Mouse (Mus musculus) ES-E14 (cell line): ENCODE measurements around the gene Spink2. TPM values are rescaled to one million over a fixed set of nuclear protein-coding genes. Genes with fewer than 3 reads are reported as not detected.
A peak's percentile ranks its signal among the peaks of the same experiment; 100 is the strongest.

ENCODE experiments used
- DNase-seq: peaks from one replicate; pipeline ENCODE4 v3.0.0-alpha.2; 2013; ENCODE audit warnings: low read depth, low spot score
- H3K27ac ChIP-seq: 2 replicates; pipeline ENCODE4 v1.5.1; 2012; ENCODE audit warnings: low read depth, mild to moderate bottlenecking, low read length, moderate library complexity, mixed read lengths; ENCODE audit not compliant: poor library complexity, insufficient read depth, severe bottlenecking
- H3K36me3 ChIP-seq: 2 replicates; pipeline ENCODE4 v1.6.1; 2012; ENCODE audit warnings: mild to moderate bottlenecking, low read length, moderate library complexity, mixed read lengths; ENCODE audit not compliant: control insufficient read depth, poor library complexity, insufficient read depth, severe bottlenecking
- H3K4me1 ChIP-seq, 2 experiments: fragments of 150-350 bp in 1 of 2; sonication (generic) in 1 of 2; 2 replicates each; pipeline ENCODE4 v1.6.1; 2012; ENCODE audit warnings: low read length in 2 of 2, mild to moderate bottlenecking in 1 of 2, mixed read lengths in 1 of 2; ENCODE audit not compliant: control insufficient read depth in 2 of 2, insufficient read depth in 2 of 2, poor library complexity in 1 of 2
- H3K4me3 ChIP-seq, 2 experiments: fragments of 150-350 bp in 1 of 2; sonication (generic) in 1 of 2; 2 replicates each; pipeline ENCODE4 v1.5.1; 2012; ENCODE audit warnings: low read length in 2 of 2, low read depth in 1 of 2, mild to moderate bottlenecking in 1 of 2, mixed read lengths in 1 of 2; ENCODE audit not compliant: insufficient read depth in 1 of 2, poor library complexity in 1 of 2, severe bottlenecking in 1 of 2
- H3K9ac ChIP-seq: 2 replicates; pipeline ENCODE4 v1.6.1; 2012; ENCODE audit warnings: low read depth, mild to moderate bottlenecking, low read length, mixed read lengths; ENCODE audit not compliant: poor library complexity, insufficient read depth, severe bottlenecking
- H3K9me3 ChIP-seq: fragments of 150-350 bp; sonication (generic); 2 replicates; pipeline ENCODE4 v1.6.1; 2012; ENCODE audit warnings: low read depth, mild to moderate bottlenecking, low read length; ENCODE audit not compliant: control insufficient read depth, insufficient read depth
- CHD2 ChIP-seq: IDR thresholded peaks from 2 replicates; pipeline ENCODE4 v1.6.1; 2014; ENCODE audit warnings: mild to moderate bottlenecking, low read depth, low read length, inconsistent platforms
- HCFC1 ChIP-seq: IDR thresholded peaks from 2 replicates; pipeline ENCODE4 v1.6.1; 2012; ENCODE audit warnings: low read length, inconsistent platforms, borderline replicate concordance; ENCODE audit not compliant: insufficient read depth
- MAFK ChIP-seq: IDR thresholded peaks from 2 replicates; pipeline ENCODE4 v1.6.1; 2014; ENCODE audit warnings: mild to moderate bottlenecking, low read depth, low read length, inconsistent platforms; ENCODE audit not compliant: insufficient read depth
- ZC3H11A ChIP-seq: IDR thresholded peaks from 2 replicates; pipeline ENCODE4 v1.6.1; 2012; ENCODE audit warnings: low read depth, mild to moderate bottlenecking, inconsistent platforms, low read length, borderline replicate concordance
- ZNF384 ChIP-seq: IDR thresholded peaks from 2 replicates; pipeline ENCODE4 v1.6.1; 2012; ENCODE audit warnings: low read depth, low read length, inconsistent platforms
- in situ Hi-C, 2 experiments: fragments of 600-800 bp; cut with MboI; formaldehyde crosslinking; loops; one replicate each; pipeline ENCODE4 v1.15.1; 2025; ENCODE audit warnings: low sequenced_read_pairs in 2 of 2, inconsistent platforms in 1 of 2; ENCODE audit not compliant: unreplicated experiment in 2 of 2
- total RNA-seq: library from RNA; depleted of rRNA; stranded (reverse); fragments of 300-350 nt; gene quantifications from 2 replicates; pipeline ENCODE4 v1.2.3, GENCODE M21; 2012

Gene Spink2
- total RNA-seq, 1 experiment: 0.98 TPM

DNA sequence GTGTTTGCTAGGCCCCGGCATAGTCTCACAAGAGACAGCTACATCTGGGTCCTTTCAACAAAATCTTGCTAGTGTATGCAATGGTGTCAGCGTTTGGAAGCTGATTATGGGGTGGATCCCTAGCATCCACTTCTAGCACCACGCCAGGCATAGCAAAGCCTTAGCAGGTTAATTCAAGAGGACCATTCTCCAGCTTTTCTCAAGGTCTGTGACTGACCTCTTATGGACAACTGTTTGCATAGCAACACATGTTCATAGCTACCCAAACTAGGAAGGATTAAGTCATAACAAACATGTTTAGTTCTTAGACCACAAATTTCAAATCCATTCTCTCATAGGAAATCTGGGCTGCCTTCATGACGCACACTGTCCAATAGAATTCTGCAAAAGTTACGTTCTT lies 40.7 kb downstream of the Spink2 start:
- H3K9ac ChIP-seq: no peak overlapping the region
- H3K9me3 ChIP-seq: no peaks in the 10 kb centered on the region
- in situ Hi-C loops: no loop called here
- no peak overlapping the region for H3K27ac ChIP-seq
- no peak overlapping the region for H3K4me3 ChIP-seq
- DNase-seq: no peak
- H3K36me3 ChIP-seq: no peaks in the 10 kb centered on the region
- TF ChIP-seq MAFK (no peak), ZNF384 (no peak), ZC3H11A (no peak), HCFC1 (no peak), CHD2 (no peak)
- peaks cover 0 to 4% of the 10 kb centered on the region in 2 experiments; a peak in 2 of 4 replicates for H3K4me1 ChIP-seq

DNA sequence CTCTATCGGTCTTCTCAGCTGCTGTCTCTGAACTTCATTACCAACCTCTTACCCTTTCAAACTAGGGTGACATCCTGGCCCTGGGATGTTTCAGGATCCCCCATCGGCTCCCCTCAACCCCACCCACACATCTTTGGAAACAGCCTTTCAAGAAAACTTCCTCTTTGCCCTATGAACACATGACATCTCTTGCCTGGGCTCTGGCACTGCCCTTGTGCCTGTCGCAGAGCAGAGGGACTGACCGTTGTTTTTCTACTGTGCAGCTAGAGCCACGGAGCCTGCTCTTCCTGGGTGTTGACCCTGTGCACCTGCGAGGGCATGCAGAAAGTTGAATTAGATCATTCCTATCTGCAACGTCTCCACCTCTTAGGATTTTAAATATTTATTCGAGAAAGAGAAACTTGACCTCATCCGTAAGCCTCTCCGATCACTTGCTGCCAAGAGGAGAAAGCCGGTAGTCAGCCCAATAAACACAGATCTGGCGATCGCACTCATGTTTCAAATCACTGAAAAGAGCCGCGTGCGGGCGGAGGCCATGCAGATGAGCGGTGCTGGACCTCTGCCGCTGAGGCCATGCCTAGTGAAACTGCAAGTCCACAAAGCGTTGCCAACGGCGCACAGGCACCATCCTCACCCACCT lies 43.8 kb downstream of the Spink2 start:
- peak overlapping the region; percentile 15 to 45; a peak in 3 of 4 replicates for H3K4me3 ChIP-seq
- H3K4me1 ChIP-seq: peaks cover 0 to 6% of the 10 kb centered on the region in 2 experiments; a peak in 2 of 4 replicates
- H3K9me3 ChIP-seq: no peaks in the 10 kb centered on the region
- TF ChIP-seq HCFC1 (no peak), ZC3H11A (no peak), CHD2 (no peak)
- peak overlapping the region; percentile 17; the same call in 1 of the 2 replicates for H3K9ac ChIP-seq
- in situ Hi-C loops: no loop called here
- no peak for DNase-seq
- H3K27ac ChIP-seq: no peak overlapping the region
- H3K36me3 ChIP-seq: no peaks in the 10 kb centered on the region

DNA sequence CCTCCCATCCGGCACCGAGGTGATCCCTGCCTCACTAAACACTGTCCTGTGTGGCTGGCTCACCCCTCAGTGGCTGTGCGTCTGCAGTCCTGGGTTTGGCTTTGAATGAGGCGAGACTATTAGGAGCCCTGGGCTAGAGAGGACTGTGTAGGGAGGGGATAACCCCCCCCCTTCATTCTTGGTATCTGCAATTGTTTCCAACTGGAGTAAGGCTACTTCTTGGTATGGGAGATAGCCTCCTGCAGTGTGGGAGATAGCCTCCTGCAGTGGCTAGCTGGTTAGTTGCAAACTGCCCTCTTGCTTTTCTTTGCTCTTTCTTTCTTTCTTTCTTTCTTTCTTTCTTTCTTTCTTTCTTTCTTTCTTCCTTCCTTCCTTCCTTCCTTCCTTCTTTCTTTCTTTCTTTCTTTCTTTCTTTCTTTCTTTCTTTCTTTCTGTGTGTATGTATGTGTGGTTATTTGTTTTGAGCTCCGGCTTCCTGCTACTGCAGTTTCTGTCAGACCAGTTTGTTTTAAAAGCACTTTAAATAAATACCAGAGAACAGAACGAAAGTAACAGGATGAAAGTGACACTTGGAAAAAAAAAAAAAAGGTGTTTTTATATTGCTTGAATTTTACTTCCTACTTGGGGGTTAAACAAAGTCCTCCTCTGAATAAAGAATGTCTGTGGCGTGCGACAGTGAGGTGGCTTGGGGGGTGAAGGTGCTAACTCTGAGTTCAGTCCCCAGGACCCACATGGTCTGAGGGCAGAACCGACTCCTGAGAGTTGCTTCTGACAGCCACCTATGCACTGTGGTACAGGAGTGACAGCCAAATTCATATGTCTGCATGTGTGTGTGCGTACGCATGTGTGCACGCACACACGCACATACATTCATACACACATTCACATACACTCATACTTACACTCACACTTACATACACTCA lies 45.3 kb downstream of the Spink2 start:
- H3K9me3 ChIP-seq: no peaks in the 10 kb centered on the region
- no peaks in the 10 kb centered on the region for H3K36me3 ChIP-seq
- in situ Hi-C loops: no loop called here
- H3K4me3 ChIP-seq: no peak overlapping the region
- TF ChIP-seq HCFC1 (no peak), ZNF384 (no peak)
- no peak overlapping the region for H3K27ac ChIP-seq
- H3K9ac ChIP-seq: 0 out of 2 replicates have a peak overlapping the region, but pooled peaks have one; percentile 45
- peaks cover 0 to 6% of the 10 kb centered on the region in 2 experiments; a peak in 2 of 4 replicates for H3K4me1 ChIP-seq
- no peak for DNase-seq

DNA sequence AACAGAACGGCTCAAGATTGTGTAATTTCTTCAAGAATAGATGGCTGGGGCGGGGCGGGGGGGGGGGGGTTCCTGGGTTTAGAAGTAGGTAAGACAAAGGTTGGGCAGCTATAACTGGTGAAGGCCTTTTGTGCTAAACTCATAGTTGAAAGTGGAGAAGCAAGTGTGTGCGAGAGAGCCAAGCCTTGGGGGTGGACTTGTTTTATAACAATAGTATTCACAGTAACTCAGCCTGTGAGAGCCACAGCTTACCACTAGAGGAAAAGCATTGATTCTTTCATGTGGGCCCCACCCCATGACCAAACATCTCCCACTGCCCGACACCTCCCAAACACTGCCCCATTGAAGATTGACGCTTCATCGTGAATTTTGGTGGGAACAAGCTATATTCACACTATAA lies 47.7 kb downstream of the Spink2 start:
- Histone ChIP-seq H3K9ac (no peak overlapping the region), H3K9me3 (no peaks in the 10 kb centered on the region), H3K36me3 (no peaks in the 10 kb centered on the region), H3K4me3 (no peak overlapping the region), H3K4me1 (peaks cover 0 to 9% of the 10 kb centered on the region in 2 experiments; a peak in 3 of 4 replicates), H3K27ac (no peak overlapping the region)
- DNase-seq: no peak
- TF ChIP-seq ZNF384: no peak
- no peak for TF ChIP-seq CHD2
- TF ChIP-seq ZC3H11A: no peak
- no peak for TF ChIP-seq MAFK
- no peak for TF ChIP-seq HCFC1
- in situ Hi-C loops: no loop called here
